Mouse (Mus musculus): ENCODE data around the gene Lrch1. TPM values are rescaled to one million over a fixed set of nuclear protein-coding genes. Genes with fewer than 3 reads are reported as not detected.

Gene Lrch1
- polyA plus RNA-seq, 1 experiment from 2014 or later = 13.0 TPM

DNA sequence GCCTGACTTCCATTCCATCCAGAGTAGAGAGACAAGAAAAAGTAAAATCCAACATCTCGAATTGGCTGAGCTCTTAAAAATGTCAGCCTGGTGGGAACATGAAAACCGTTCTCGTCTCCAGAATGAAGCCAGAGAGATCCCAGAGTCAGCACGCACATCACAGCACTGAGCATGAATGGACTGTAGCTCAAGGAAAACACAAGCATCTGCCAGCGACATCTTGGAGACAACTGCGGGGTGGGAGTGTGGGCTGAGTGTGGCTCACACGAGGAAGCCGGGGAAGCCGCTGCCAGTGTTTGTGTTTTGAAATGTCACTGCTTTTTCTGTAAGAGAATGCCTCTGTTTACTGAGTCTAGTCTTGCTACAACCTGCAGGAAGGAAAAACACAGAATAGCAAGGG lies 32.7 kb downstream of the Lrch1 start:
- no peaks in the 10 kb centered on the region for H3K27me3 ChIP-seq
- no peak for ATAC-seq
- in situ Hi-C loops (cut with MboI; ENCODE audit: low pct_unique_long_range_greater_than_20kb) = loop anchor here (5.0 kb wide), 1 partner anchor 38 kb away; no protein-coding TSS in a partner anchor
- no peak for DNase-seq (ENCODE audit: low read depth, low spot score)
- ChIA-PET CTCF (interaction anchor here (1.3 kb wide), 1 partner anchor 12 kb away, joined by 3 read pairs; no protein-coding TSS in a partner anchor), POLR2A (no interaction called here)
- no peak for TF ChIP-seq CTCF (IDR thresholded peaks at IDR 0.05)

- ChIA-PET CTCF (interaction anchor here (1.3 kb wide), 1 partner anchor 14 kb away, joined by 3 read pairs; no protein-coding TSS in a partner anchor), POLR2A (interaction anchor here (0.8 kb wide), 1 partner anchor 32 kb away, joined by 3 read pairs; no protein-coding TSS in a partner anchor)
- no peak for DNase-seq (ENCODE audit: low read depth, low spot score)
- no peak for ATAC-seq
- no peaks in the 10 kb centered on the region for H3K27me3 ChIP-seq
- no peak for TF ChIP-seq CTCF (IDR thresholded peaks at IDR 0.05)
- in situ Hi-C loops (cut with MboI; ENCODE audit: low pct_unique_long_range_greater_than_20kb) = no loop called here
Observed at GRCm38 (mm10) chr14:74913381-74914230, 34.1 kb downstream of the Lrch1 start.

DNA sequence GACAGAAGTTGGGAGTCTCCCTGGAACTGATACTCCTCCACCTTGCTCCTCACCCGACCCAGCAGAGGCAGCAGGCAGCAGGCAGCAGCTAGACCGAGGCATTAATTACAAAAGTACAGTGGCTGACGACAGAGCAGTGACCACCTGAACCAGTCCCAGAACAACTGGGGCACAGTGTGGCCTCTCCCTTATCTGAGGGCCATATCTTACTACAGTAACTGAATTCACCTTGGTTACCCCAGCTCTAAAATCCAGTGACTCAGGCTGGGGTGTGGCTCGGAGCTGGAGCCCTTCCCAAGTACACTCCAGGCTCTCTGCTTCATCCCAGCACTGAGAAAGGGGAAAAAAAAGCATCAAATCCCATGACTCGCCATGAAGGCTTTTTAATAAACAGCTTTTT lies 37.3 kb downstream of the Lrch1 start:
- TF ChIP-seq CTCF (IDR thresholded peaks at IDR 0.05) = no peak
- in situ Hi-C loops (cut with MboI; ENCODE audit: low pct_unique_long_range_greater_than_20kb) = no loop called here
- peak; percentile 25 for DNase-seq (ENCODE audit: low read depth, low spot score)
- ChIA-PET POLR2A (interaction anchor here (0.8 to 1.8 kb wide), 3 partner anchors 17 to 26 kb away, joined by 3 to 5 read pairs (median 3); no protein-coding TSS in a partner anchor), CTCF (interaction anchor here (0.7 to 1.4 kb wide), 4 partner anchors 11 to 74 kb away, joined by 3 read pairs; no protein-coding TSS in a partner anchor)
- peak; percentile 81 for ATAC-seq
- no peaks in the 10 kb centered on the region for H3K27me3 ChIP-seq

DNA sequence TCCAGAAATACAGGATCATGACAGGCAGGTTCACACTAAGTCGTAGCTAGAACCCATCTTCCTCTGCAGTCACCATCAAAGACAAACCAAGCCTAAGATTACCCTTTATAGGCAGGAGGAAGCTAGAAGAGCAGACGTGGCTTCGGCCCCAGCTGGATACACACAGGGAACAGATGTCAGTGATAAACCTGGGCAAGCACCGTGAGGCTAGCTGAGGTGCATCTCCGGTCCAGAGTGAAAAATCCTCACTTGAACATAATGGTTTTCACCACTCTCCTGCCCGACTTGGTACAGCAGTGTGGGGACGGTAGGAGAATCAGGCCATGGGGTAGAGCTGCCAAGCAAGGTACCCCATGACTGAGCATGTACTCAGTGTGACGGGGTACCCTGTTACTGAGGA lies 38.7 kb downstream of the Lrch1 start:
- in situ Hi-C loops (cut with MboI; ENCODE audit: low pct_unique_long_range_greater_than_20kb) = no loop called here
- POLR2A ChIA-PET = interaction anchor here (0.7 to 1.8 kb wide), 2 partner anchors 25 to 110 kb away, joined by 4 to 5 read pairs; no protein-coding TSS in a partner anchor
- no peak for DNase-seq (ENCODE audit: low read depth, low spot score)

GRCm38 (mm10) chr14:74908250-74908649 lies 39.4 kb downstream of the Lrch1 start:
- no peaks in the 10 kb centered on the region for H3K27me3 ChIP-seq
- in situ Hi-C loops (cut with MboI; ENCODE audit: low pct_unique_long_range_greater_than_20kb) = no loop called here
- POLR2A ChIA-PET = no interaction called here
- TF ChIP-seq CTCF (IDR thresholded peaks at IDR 0.05) = no peak
- no peak for DNase-seq (ENCODE audit: low read depth, low spot score)
- CTCF ChIA-PET = no interaction called here
- ATAC-seq = no peak

More for the DNA sequence above, 38.7 kb downstream of the Lrch1 start:
- no peaks in the 10 kb centered on the region for H3K27me3 ChIP-seq
- no peak for TF ChIP-seq CTCF (IDR thresholded peaks at IDR 0.05)
- ATAC-seq = no peak
- CTCF ChIA-PET = no interaction called here

GRCm38 (mm10) chr14:74907706-74908105 lies 40.0 kb downstream of the Lrch1 start:
- DNase-seq (ENCODE audit: low read depth, low spot score) = no peak
- TF ChIP-seq CTCF (IDR thresholded peaks at IDR 0.05) = no peak
- ChIA-PET POLR2A (no interaction called here), CTCF (no interaction called here)
- H3K27me3 ChIP-seq = no peaks in the 10 kb centered on the region
- in situ Hi-C loops (cut with MboI; ENCODE audit: low pct_unique_long_range_greater_than_20kb) = no loop called here
- no peak for ATAC-seq

GRCm38 (mm10) chr14:74905990-74906389 lies 41.7 kb downstream of the Lrch1 start:
- no peak for ATAC-seq
- H3K27me3 ChIP-seq = no peaks in the 10 kb centered on the region
- CTCF ChIA-PET = no interaction called here
- POLR2A ChIA-PET = no interaction called here
- TF ChIP-seq CTCF (IDR thresholded peaks at IDR 0.05) = no peak
- in situ Hi-C loops (cut with MboI; ENCODE audit: low pct_unique_long_range_greater_than_20kb) = no loop called here
- DNase-seq (ENCODE audit: low read depth, low spot score) = no peak

GRCm38 (mm10) chr14:74904442-74904841 lies 43.2 kb downstream of the Lrch1 start:
- POLR2A ChIA-PET = interaction anchor here (0.6 to 0.8 kb wide), 2 partner anchors 12 to 761 kb away, joined by 3 to 6 read pairs; no protein-coding TSS in a partner anchor
- no peaks in the 10 kb centered on the region for H3K27me3 ChIP-seq
- no peak for TF ChIP-seq CTCF (IDR thresholded peaks at IDR 0.05)
- CTCF ChIA-PET = no interaction called here
- in situ Hi-C loops (cut with MboI; ENCODE audit: low pct_unique_long_range_greater_than_20kb) = no loop called here
- no peak for ATAC-seq
- DNase-seq (ENCODE audit: low read depth, low spot score) = no peak

GRCm38 (mm10) chr14:74903047-74903446 lies 44.6 kb downstream of the Lrch1 start:
- POLR2A ChIA-PET = no interaction called here
- no peaks in the 10 kb centered on the region for H3K27me3 ChIP-seq
- ATAC-seq = no peak
- no peak for DNase-seq (ENCODE audit: low read depth, low spot score)
- in situ Hi-C loops (cut with MboI; ENCODE audit: low pct_unique_long_range_greater_than_20kb) = no loop called here
- CTCF ChIA-PET = interaction anchor here (0.7 to 1.1 kb wide), 3 partner anchors 9 to 18 kb away, joined by 3 to 5 read pairs (median 3); no protein-coding TSS in a partner anchor
- TF ChIP-seq CTCF (IDR thresholded peaks at IDR 0.05) = no peak

- ChIA-PET POLR2A (no interaction called here), CTCF (no interaction called here)
- TF ChIP-seq CTCF (IDR thresholded peaks at IDR 0.05) = no peak
- in situ Hi-C loops (cut with MboI; ENCODE audit: low pct_unique_long_range_greater_than_20kb) = no loop called here
- no peak for ATAC-seq
- H3K27me3 ChIP-seq = no peaks in the 10 kb centered on the region
- DNase-seq (ENCODE audit: low read depth, low spot score) = no peak
Observed at GRCm38 (mm10) chr14:74900705-74901369, 46.8 kb downstream of the Lrch1 start.

Measured in Patski (cell line).